Mouse (Mus musculus) T-cell, adult 2 months (primary cell): ENCODE measurements around the gene Stx5a.

Experiments
- DNase-seq: peaks from one replicate; pipeline ENCODE4 v3.0.0; 2022; ENCODE audit warnings: low spot score

Stx5a gene

DNA sequence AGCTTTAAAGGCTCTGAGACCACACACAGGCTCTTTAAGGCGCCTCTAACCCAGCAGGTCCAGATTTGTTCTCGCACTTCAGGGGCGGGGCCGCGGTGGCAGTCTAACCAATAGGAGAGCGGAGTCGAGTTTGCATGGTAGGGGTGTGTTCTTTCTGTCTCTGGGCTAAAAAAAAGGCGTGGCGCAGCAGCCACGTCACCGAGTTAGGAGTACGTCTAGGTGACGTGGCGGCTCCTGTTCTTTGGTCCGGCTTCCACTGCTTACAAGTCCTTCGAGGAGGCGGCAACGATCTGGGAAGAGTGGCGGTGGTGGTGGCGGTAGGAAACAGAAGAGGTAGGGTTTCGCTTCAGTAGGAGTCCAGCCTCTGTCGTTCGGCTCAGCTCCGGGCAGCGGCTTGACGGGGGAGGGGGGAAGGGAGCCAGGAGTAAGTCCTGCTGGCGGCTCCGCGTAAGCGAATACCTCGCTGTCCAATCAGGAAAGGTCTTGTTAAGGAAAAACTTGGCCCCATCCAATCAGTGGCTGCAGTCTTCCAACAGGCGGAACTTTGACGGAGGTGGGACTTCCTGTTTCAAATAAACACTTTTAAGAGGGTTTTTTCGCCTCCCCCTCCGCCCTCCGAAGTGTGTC, at the start of gene Stx5a:
Stx5a (plus strand) TSS at position 171 of the 627 bp plus-strand sequence.
- peak; percentile 97 for DNase-seq

DNA sequence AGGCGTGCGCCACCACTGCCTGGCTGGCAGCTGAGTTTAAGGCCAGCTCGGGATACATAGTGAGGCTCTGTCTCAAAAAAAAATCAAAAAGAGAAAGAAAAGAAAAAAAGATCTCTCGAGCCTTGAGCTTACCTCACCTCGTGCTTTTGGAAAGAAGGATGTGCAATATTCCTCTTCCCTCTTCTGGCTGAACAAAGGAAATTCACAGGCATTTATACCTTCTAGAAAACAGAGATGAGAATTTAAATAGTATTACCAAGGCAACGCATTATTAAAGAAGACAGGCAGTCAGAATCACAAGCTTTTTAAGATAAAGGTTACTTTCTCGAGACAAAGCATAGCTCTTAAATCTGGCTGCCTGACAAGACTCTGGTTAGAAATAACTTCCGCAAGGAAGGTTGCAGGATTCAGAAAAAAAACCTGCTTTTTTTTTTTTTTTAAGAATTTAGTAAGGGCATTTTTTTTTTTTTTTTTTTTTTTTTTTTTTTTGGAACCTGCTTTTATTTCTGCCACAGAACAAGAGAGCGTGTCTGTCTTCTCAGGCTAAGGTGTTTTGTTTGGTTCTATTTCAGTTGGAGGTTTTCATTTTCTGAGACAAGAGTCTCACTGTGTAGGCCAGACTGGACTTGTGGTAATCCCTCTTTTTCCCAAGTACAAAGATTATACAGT, 49.2 kb upstream of the Stx5a start:
- DNase-seq = no peak

DNA sequence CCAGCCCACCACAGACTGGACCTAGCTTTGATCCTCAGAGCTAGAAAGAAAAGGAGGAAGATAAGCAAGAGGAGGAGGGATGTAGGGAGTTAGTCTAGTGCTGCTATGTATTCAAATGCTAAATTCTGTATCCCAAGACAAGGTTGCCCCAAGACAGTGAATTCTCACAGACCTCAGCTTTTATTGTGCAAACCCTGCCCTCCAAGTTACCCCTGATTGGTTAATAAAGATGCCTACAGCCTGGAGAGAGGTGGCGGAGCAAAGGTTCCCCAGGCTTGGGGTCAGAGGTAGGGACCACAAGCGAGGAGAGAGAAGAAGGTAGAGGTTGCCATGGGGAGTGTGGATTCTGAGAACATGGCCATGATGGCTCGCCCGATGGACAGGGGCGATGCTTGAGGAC, 48.5 kb upstream of the Stx5a start:
- DNase-seq = no peak

DNA sequence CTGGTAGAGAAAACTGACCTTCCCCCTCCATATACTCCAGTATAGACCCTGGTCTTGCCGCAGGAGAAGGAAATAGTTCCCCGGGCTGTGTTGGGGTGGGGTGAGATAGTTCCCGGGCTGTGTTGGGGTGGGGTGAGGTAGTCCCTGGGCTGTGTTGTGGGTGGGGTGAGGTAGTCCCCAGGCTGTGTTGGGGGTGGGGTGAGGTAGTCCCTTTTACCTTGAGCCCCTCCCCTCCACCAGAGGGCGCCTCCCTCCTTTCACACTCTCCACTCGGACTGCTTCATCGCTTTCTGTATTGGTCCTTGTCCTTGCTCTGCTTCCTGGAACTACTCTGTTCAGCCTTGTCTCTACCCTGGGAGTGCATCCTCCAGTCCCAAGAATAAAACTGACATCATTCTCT, 45.9 kb upstream of the Stx5a start:
- DNase-seq = peak; percentile 74

DNA sequence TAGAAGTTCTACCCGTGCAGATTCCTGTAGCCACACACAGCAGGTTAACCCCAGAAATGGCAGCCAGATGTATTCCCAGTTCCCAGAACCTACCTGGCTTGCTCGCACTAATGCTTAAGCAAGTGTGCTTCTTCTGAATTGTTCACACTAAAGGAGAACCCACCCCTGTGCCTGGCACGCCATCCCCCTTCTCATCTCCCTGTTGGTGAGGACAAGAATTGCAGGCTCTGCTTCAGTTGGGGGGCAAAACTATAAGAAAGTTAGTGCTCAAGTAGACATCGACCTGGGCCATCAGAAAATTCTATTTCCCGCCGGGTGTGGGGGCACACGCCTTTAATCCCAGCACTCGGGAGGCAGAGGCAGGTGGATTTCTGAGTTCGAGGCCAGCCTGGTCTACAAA, 41.6 kb upstream of the Stx5a start:
- DNase-seq = no peak

DNA sequence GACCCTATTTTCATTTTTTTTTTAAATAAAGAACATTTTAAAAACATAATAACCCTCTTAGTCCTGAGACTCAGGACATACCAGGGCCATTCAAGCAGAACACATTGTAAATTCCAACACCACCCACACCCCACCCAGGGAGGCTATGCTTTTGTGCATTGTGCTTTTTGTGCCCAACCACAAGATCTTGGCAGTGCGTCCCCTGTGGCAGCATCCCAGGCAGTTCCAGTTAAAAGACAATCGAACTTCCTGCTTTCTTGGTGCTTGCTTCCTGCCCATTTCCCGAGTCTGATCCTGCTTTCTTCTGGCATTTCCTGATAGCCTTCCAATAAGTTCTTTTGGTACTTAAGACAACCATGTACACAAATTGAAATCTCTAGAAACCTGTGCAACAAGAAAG, 38.8 kb upstream of the Stx5a start:
- DNase-seq = no peak

DNA sequence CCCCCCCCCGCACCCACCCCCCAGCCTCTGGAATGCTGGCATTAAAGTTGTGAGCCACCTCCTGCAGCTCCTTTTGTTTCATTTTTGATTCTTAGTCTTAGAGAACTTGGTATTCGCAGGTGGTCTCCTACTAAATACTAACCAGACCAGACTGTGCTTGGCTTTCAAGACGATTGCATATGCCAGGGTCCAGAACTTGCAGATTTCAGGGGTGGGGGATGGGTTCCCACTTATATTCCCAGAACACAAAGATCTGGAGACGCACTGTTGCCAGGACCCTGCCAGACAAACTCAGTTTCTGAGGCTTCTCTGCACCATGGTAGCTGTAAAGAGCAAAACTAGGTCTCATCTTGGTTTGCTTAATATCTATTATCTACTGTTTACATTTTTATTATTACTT, 37.6 kb upstream of the Stx5a start:
- DNase-seq = no peak

DNA sequence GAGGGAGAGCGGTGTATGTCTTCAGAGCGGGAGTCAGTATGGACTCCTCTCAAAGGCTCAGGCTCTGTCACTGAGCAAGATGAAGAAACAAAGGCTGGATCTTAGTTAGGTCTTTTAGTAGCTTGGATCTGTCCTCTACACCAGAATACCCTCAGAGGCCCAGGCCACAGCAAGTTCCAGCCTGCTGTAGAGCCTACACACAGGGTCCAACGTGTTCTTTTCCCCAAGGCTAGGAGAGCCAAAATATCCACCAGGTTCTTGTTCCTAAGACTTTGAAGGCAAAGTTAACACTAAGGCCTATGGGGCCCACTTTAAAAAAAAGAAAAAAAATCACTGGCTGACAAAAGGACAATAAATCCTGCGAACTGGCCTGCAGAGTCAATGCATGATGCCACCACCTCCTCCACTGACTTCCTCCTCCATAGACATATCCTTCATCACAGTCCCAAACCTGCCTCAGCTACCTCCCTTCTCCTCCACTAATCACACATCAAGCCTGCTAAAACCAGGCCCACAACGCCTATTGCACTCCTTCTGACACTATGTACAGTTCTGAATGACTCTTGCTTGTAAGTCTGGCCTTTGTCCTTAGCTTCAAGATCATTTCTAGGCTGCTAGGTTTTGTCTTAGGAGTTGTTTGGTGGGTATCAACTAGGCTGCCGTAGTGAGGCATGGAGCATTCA, 36.0 kb upstream of the Stx5a start:
- no peak for DNase-seq

DNA sequence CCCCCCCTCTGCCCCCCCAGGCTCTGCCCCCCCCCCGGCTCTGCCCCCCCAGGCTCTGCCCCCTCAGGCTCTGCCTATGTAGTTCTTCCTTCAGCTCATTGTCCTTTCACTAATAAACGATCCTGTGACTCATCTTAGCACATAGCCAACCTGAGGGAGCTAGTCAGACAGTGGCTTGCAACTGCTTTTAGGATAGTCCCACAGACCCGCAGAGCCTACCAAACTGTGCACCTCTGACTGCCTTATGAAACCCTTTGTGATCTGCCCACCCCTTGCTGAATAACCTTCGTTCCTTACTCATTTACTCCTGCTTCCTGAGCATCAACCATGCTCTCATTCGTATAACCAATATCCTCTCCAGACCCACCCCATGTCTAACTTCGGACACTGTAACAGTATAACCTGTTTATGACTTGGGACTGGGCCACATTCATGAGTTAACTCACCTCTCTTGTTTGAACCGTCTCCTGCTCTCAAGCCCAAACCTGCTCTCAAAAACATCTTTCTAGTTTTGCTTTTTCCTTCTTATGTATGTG, 35.0 kb upstream of the Stx5a start:
- no peak for DNase-seq

DNA sequence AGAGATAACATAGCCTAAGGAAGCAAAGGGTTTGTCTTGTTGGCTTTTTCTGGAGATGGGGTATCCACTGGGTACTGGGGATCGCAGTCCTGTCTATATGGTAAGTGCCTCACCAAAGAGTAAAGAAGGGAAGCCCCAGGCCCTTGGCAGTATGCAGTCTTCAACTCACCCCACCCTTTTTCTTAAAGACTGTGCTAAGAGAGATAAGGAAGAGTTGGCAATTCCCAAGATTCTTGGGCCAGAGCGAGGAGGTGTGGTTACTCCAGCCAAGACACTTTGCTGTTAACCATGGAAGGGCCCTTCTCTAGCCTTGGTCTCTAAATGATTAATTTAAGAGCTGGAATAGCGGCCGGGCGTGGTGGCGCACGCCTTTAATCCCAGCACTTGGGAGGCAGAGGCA, 34.3 kb upstream of the Stx5a start:
- no peak for DNase-seq

DNA sequence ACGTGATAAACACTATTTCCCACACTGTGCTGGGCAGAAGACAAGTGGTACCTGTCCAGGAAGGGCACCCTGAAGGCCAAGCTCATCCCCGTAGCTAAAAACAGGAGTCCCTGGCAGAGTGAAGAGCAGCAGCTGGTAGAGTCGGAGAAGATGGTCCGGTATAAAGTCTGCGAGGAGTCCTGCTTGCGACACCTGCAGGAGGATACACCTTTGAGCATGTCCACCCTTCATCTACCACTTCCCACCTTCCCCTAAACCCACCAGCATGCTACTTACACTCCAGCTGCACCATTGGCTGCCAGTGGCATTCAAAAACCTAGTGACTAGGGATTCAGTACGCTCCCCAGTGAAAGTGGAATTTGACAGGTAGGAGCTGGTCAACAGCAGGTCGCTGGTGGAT, 32.3 kb upstream of the Stx5a start:
- no peak for DNase-seq

DNA sequence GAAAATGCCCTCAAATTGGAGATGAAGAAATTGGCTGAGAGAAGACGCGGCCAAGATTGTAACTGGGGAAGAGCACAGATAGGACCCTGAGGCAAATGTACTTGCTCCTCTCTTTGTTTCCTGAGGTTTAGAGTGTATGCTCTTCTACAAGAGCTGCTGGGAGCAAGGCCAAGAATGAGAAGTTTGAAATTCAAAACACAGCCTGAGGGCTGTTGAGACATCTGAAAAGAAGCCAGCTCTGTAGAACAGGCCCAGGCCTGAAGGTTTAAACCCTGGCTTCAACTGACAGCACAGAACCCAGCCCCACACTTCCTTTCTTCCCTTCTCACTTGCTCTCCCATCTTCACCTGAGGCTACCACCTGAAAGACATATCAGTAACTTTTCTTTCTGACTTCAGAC, 31.2 kb upstream of the Stx5a start:
- DNase-seq = no peak

DNA sequence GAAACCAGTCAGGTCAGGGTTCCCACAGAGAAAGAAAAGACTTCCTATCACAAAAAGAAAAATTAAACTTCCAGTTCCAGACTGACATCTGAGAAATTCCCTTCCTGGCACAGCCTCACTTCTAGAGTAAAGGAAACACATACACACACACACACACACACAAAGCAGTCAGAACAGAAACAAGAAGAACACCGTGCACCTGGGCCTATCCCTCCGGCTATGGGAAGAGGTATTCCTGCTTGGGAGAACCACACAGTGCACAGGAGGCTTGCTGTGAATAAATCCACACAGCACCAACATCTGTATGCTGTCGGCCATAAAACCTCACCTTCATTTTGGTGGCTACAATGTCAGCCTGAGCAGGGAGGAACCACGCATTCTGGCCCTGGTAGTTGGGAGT, 29.7 kb upstream of the Stx5a start:
- no peak for DNase-seq

DNA sequence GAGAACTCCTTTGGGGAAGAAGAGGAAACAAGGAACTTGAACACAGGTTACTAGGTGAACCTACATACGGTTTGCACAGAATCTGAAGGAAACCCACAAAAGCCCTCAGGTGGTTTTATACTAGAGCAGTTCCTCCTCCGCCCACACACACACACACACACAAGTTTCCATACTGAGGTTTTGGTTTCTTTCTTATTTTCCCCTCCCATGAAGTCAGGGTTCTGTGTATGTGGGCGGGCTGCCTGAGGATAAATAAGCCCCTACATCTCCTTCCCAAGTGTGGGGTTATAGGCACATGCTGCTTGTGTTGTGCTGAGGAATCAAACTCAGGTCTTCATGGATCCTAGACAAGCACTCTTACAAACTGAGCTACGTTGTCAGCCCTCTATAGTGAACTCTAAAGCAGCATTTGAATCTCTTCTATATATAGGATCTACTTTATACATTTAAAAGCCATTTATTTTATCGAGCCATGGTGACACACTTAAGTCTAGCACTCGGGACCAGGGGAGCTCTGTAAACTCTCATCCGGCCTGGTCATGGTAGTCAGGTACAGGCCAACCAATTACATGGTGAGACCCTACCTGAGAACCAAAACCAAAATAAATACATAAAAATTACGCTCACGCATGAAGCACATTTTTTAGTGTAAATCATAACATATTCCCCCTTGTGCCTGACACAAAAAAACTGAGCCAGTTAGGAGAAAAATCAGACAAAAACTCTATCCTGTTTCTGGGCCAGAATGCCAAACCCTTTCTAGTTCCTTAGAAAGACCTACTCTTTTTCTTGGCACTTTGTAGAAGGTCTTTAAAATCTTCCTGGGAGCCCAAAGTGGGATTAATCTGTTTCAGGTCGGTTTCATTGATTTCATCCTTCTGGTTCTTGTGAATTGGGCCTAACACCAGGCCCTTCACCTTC, 29.0 kb upstream of the Stx5a start:
- DNase-seq = peak; percentile 80

DNA sequence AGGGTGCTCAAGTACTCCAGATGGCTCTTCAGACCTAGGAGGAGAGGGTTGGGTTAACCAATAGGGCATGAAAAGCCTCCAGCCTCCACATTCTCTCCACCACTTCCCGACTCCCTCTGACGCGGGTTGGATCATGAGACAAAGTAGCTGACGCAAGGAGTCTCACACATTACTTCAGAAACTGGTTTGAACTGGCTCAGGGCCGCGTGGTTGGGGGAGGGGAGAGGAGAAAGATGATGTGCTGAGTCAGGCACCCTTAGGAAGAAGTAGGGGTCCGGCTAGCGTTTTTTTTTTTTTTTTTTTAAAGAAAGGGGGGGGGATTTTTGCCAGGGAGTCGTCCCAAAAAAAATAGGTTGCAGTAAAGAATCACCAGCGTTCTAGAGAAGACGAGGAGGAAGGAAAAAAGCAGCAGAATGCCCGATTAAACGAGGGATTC, 28.3 kb upstream of the Stx5a start:
- DNase-seq = peak; percentile 94

DNA sequence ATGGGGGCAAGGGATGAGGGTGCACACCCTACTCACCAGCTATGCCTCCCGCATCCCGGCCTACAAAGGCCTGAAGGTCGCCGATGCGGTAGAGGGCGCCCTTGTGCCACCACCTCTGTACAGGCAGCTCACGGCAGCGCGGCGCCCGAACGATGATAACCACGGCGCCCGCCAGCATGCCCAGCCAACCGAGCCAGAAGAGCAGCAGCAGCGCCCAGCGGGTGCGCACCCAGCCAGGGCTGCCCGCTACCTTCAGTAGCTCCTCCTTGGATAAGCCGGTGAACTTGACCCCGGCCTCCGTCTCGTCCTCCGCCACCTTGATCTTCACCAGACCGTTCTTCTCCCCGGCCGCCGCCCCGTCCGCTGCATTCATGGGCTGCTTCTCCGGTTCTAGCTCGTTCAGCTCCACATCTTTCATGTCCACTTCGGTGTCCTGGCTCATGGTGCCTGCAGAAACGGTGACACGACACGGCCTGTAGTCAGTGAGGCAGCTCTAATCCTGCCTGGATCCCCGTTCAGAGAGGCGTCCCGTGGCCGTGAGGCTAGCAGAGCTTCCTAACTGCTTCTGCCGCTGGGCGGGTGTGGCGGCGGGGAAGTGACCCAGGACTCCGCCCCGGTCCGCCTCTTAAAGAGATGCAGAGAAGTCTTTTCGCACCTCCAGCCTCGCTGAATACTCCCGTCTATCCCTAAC, 27.8 kb upstream of the Stx5a start:
- peak; percentile 93 for DNase-seq

DNA sequence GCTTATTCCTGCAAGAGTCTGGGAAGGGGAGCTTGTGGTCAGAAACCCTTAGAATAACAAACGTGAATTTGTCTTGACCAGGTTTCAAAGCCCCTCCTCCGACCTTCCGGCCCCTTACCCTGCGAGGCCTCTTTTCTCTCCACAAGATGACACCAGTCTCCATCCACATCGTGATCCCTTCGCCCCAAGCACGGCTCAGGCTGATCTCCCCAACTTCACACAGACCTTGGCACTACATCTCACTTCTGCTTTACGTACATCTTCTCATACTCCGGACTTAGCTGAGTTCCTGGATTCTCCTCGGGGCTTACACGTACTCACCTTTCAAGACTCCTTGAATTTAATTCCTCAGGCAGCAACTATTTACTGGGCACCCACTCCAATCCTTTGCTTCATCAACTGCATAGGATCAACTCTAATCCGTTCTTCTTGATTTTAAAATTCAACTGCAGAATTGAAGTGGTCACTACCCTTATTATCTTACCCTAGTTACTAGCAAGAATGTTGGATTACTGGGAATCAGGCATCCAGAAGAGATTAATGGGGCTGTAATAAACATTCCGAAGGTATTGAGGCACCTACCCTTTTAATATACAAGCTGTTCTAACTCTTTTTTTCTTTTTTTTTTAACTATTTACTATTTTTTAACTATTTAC, 27.1 kb upstream of the Stx5a start:
- no peak for DNase-seq

DNA sequence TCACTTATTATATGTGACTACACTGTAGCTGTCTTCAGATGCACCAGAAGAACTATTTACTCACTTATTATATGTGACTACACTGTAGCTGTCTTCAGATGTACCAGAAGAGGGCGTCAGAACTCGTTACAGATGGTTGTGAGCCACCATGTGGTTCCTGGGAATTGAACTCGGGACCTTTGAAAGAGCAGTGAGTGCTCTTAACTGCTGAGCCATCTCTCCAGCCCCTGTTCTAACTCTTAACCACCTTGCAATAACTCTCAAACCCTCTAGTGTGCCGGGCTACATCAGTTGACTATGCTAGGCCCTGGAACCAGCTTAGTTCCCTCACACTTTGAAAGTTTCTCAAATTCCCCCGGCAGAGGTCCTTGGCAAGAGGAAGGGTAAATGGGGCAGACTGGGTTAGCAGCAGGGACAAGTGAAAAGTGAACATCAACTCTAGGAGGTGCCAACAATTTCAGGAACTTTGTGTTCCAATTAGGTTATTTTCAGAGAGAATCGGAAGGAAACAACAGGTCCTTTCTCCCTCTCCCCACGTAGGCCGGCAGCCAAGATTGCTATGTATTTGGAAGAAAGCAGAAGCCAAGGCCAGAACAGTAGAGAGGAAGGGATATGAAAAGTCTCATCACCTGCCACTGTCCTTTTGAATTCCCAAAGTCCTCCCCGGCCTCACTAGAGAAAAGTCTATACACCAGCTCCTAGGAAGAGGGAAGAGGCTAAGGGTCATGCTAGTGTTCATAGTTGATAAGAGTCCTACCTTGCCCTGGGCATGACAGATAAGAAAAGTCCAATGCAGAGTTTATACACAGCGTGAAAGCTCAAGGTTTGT, 26.3 kb upstream of the Stx5a start:
- no peak for DNase-seq

DNA sequence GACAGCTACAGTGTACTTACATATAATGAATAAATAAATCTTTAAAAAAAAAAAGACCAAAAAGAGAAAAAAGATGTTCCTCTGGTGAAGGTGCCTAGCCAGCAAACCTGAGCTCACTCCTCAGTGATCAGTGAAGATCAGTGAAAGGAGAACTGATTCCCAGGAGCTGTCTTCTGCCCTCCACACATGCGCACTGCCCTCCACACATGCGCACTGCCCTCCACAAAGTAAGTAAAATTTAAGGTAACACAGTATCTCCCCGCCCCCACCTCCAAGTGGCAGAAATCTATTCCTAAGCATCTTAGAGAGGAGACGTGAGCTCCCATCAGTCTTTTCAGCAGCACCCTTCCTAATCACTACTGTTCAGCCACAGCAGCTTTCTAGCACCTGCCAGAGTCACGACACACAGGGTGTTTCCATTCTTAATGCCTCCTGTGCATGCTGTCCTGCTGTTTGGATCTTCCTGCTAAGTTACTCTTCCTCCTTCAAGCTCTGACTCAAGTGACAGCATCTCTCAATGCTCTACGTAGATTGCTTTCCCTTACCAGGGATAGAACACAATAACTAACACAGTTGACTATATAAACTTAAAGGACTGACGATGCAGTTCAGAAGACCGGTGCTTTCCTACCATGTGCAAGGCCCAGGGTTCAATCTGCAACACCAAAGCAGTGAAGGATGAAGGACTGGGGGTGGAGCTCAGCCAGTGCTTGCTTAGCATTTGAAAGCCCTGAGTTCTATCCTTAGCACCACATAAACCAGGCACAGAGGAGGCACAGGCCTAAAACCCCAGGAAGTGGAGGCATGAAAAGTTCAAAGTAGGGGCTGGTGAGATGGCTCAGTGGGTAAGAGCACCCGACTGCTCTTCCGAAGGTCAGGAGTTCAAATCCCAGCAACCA, 25.1 kb upstream of the Stx5a start:
- DNase-seq = no peak
